Mouse (Mus musculus): ENCODE data around the gene Gm21985. TPM values are rescaled to one million over a fixed set of nuclear protein-coding genes. Genes with fewer than 3 reads are reported as not detected.
A peak's percentile ranks its signal among the peaks of the same experiment; 100 is the strongest.
"Not testable (repeated sequence)": the region's sequence is repeated elsewhere in the genome, so short reads cannot be mapped to it uniquely, and the experiment has no call there.

Gene Gm21985
- polyA plus RNA-seq, 1 experiment from 2014 or later: not detected

DNA sequence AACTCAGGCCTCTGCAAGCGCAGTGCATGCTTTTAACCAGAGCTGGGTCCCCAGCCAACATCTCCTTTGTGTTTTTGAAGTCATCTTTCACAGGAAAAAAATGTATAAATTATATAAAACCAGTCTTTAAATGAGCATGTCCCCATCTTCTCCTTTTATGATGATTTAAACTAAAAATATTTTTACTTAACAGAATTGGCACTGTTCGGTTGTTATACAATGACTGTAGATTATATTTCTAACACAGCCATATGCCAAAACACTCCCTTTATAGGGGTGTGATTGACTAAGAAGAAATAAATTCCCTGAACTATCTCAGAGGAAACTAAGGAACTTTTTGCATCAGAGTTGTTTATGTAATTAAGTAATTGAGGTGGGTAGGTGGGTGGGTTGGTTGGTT is 166.4 kb downstream of the Gm21985 start:
- Histone ChIP-seq H3K9ac (replicated peaks; ENCODE audit: low read depth) (no peak overlapping the region), H3K4me1 (ENCODE audit: insufficient read depth, low read depth, low read length) (no peaks in the 10 kb centered on the region), H3K4me2 (replicated peaks; ENCODE audit: low read depth, low read length) (no peak overlapping the region), H3K9me3 (ENCODE audit: low read length) (no peaks in the 10 kb centered on the region), H3K27ac (ENCODE audit: low read length) (no peak overlapping the region), H3K4me3 (ENCODE audit: low read depth, low read length) (no peak overlapping the region), H3K27me3 (replicated peaks; ENCODE audit: insufficient read depth, low read length) (no peaks in the 10 kb centered on the region), H3K36me3 (ENCODE audit: insufficient read depth, low read length) (no peaks in the 10 kb centered on the region)
- 81% methylated on average over 2 of the region's 2 CpGs for WGBS
- DNase-seq (ENCODE audit: low spot score): no peak
- ATAC-seq: no peak
- TF ChIP-seq EP300 (IDR thresholded peaks at IDR 0.05) (no peak), CTCF (IDR thresholded peaks at IDR 0.05) (no peak)

DNA sequence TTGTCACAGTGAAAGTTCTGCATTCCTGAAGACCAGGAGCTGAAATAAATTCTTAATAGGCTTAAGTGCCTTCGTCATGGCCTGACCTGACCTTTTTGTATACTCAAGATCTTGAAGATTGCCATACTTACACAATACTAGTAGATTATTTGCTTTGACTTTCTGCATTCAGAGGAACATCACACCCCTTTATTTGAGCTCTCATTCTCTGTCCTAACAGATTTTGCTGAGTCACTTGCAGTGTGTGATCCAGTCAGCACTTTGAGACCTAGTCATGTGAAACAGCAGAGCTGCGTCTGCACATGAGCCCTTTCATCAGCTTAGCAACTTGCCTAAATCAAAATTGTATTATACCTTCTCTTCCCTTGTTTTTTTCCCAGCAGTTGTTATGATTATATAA is 167.2 kb downstream of the Gm21985 start:
- Histone ChIP-seq H3K4me1 (ENCODE audit: insufficient read depth, low read depth, low read length) (no peaks in the 10 kb centered on the region), H3K9ac (replicated peaks; ENCODE audit: low read depth) (no peak overlapping the region), H3K4me3 (ENCODE audit: low read depth, low read length) (no peak overlapping the region), H3K27ac (ENCODE audit: low read length) (no peak overlapping the region), H3K36me3 (ENCODE audit: insufficient read depth, low read length) (no peaks in the 10 kb centered on the region), H3K4me2 (replicated peaks; ENCODE audit: low read depth, low read length) (no peak overlapping the region), H3K9me3 (ENCODE audit: low read length) (no peaks in the 10 kb centered on the region), H3K27me3 (replicated peaks; ENCODE audit: insufficient read depth, low read length) (no peaks in the 10 kb centered on the region)
- TF ChIP-seq EP300 (IDR thresholded peaks at IDR 0.05): 0 out of 2 replicates have a peak, but pooled peaks have one; percentile 42
- TF ChIP-seq CTCF (IDR thresholded peaks at IDR 0.05): no peak
- ATAC-seq (peak; percentile 64), DNase-seq (ENCODE audit: low spot score) (peak; percentile 72)
- 54% methylated on average over 2 of the region's 2 CpGs for WGBS

DNA sequence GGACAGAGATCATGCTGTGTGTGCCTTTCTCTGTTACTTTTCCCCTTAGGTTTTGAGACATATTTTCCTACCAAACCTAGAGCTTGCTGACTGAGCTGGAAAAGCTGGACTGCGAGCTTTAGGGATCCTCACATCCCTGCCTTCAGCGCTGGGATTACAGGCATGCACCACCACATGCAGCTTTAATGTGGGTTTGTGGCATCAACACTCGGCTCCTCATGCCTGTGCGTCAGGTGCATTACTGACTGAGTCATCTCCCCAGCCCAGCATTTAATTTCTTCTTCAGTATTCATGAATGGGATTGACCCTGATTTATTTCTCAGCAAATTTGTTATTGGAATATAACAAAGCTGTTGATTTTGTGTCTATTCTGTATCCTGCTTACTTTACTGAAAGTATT is 170.2 kb downstream of the Gm21985 start:
- no peaks in the 10 kb centered on the region for H3K36me3 ChIP-seq (ENCODE audit: insufficient read depth, low read length)
- no peak overlapping the region for H3K27ac ChIP-seq (ENCODE audit: low read length)
- ATAC-seq (no peak), DNase-seq (ENCODE audit: low spot score) (no peak)
- TF ChIP-seq CTCF (IDR thresholded peaks at IDR 0.05) (no peak), EP300 (IDR thresholded peaks at IDR 0.05) (no peak)
- no peak overlapping the region for H3K4me3 ChIP-seq (ENCODE audit: low read depth, low read length)
- 76% methylated on average over 4 of the region's 4 CpGs for WGBS
- H3K4me2 ChIP-seq (replicated peaks; ENCODE audit: low read depth, low read length): no peak overlapping the region
- H3K27me3 ChIP-seq (replicated peaks; ENCODE audit: insufficient read depth, low read length): no peaks in the 10 kb centered on the region
- no peak overlapping the region for H3K9ac ChIP-seq (replicated peaks; ENCODE audit: low read depth)
- H3K4me1 ChIP-seq (ENCODE audit: insufficient read depth, low read depth, low read length): no peaks in the 10 kb centered on the region
- H3K9me3 ChIP-seq (ENCODE audit: low read length): no peaks in the 10 kb centered on the region

DNA sequence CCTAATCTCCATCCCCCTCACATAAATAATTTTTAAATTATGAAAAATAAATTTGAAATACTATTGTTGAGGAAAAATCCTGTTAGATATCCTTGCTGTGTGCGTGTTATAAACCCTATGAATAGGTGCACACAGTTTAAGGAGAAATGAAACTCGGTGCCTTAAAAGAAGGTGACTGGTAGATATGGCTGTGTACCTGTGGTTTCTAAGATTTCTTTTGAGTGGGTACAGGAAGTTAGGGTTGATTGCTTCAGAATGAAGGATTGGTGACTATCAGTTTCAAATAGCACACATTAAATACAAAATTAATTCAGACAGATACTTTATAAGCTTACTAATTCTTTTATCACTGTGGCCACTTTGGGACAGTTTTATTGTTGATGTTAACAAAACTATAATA is 171.5 kb downstream of the Gm21985 start:
- Histone ChIP-seq H3K4me3 (ENCODE audit: low read depth, low read length) (no peak overlapping the region), H3K36me3 (ENCODE audit: insufficient read depth, low read length) (no peaks in the 10 kb centered on the region), H3K4me2 (replicated peaks; ENCODE audit: low read depth, low read length) (no peak overlapping the region), H3K27me3 (replicated peaks; ENCODE audit: insufficient read depth, low read length) (no peaks in the 10 kb centered on the region), H3K9me3 (ENCODE audit: low read length) (no peaks in the 10 kb centered on the region), H3K27ac (ENCODE audit: low read length) (no peak overlapping the region), H3K4me1 (ENCODE audit: insufficient read depth, low read depth, low read length) (no peaks in the 10 kb centered on the region), H3K9ac (replicated peaks; ENCODE audit: low read depth) (no peak overlapping the region)
- DNase-seq (ENCODE audit: low spot score) (no peak), ATAC-seq (no peak)
- no peak for TF ChIP-seq EP300 (IDR thresholded peaks at IDR 0.05)
- TF ChIP-seq CTCF (IDR thresholded peaks at IDR 0.05): no peak
- WGBS: 80% methylated on average over 2 of the region's 2 CpGs

DNA sequence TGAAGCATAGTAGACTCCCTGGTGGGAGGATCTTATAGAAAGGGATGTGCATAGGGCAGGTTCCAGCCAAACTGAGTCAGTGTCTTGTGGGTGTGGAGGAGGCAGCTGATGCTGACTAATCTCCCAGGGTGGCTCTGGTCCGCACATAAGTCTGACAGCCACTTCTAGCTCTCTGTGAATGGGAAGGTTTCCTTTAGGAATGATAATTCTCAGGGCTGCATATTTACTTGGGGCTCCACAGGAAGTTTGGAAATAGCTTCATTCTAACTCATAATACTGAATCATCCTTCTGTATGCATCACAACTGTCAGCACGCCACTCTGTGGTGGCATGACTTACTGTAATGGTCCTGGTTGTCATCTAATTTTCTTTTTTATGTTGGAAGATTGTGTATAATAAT is 177.4 kb downstream of the Gm21985 start:
- ATAC-seq (no peak), DNase-seq (ENCODE audit: low spot score) (no peak)
- Histone ChIP-seq H3K4me1 (ENCODE audit: insufficient read depth, low read depth, low read length) (no peaks in the 10 kb centered on the region), H3K27ac (ENCODE audit: low read length) (no peak overlapping the region), H3K9ac (replicated peaks; ENCODE audit: low read depth) (no peak overlapping the region), H3K9me3 (ENCODE audit: low read length) (no peaks in the 10 kb centered on the region), H3K36me3 (ENCODE audit: insufficient read depth, low read length) (no peaks in the 10 kb centered on the region), H3K27me3 (replicated peaks; ENCODE audit: insufficient read depth, low read length) (no peaks in the 10 kb centered on the region), H3K4me2 (replicated peaks; ENCODE audit: low read depth, low read length) (no peak overlapping the region), H3K4me3 (ENCODE audit: low read depth, low read length) (no peak overlapping the region)
- TF ChIP-seq CTCF (IDR thresholded peaks at IDR 0.05) (no peak), EP300 (IDR thresholded peaks at IDR 0.05) (no peak)
- 56% methylated on average over 2 of the region's 2 CpGs for WGBS

DNA sequence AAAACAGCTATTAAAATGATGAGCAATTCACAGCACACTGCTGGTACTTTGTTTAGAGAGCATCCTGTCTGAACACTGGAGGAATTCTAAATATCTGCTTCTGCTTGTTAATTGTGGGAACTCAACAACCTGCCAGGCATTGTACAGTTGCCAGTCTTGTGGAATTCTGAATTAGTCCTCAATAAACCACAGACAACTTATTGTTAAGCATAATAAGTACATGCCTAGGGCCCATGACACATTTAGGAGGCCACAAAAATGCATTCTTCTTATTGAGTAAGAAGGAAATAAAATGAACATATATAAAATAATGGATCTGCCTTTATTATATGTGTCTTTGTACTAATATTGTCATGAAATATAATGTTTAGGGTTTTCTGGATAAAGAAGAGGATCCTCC is 179.4 kb downstream of the Gm21985 start:
- no peak overlapping the region for H3K9ac ChIP-seq (replicated peaks; ENCODE audit: low read depth)
- TF ChIP-seq EP300 (IDR thresholded peaks at IDR 0.05) (no peak), CTCF (IDR thresholded peaks at IDR 0.05) (no peak)
- no peak overlapping the region for H3K27ac ChIP-seq (ENCODE audit: low read length)
- no peak overlapping the region for H3K4me2 ChIP-seq (replicated peaks; ENCODE audit: low read depth, low read length)
- no peaks in the 10 kb centered on the region for H3K27me3 ChIP-seq (replicated peaks; ENCODE audit: insufficient read depth, low read length)
- no peaks in the 10 kb centered on the region for H3K36me3 ChIP-seq (ENCODE audit: insufficient read depth, low read length)
- H3K4me1 ChIP-seq (ENCODE audit: insufficient read depth, low read depth, low read length): no peaks in the 10 kb centered on the region
- ATAC-seq (no peak), DNase-seq (ENCODE audit: low spot score) (no peak)
- H3K9me3 ChIP-seq (ENCODE audit: low read length): no peaks in the 10 kb centered on the region
- no peak overlapping the region for H3K4me3 ChIP-seq (ENCODE audit: low read depth, low read length)

DNA sequence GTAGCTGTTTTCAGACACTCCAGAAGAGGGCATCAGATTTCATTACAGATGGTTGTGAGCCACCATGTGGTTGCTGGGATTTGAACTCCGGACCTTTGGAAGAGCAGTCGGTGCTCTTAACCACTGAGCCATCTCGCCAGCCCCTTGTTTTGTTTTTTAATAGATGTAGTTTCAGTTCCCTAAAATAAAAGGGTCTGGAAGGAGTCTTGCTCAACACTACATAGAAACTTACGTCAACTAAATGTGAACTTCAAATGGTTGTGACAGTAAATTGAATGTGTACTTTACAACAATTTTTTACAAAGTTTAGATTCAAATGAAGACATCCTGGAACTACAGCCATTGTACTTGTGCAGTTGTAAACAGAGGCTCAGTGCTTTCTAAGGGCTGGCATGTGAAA is 181.9 kb downstream of the Gm21985 start:
- WGBS: 68% methylated on average over 4 of the region's 4 CpGs
- not testable (repeated sequence) for H3K4me1 ChIP-seq (ENCODE audit: insufficient read depth, low read depth, low read length); H3K4me2 ChIP-seq (replicated peaks; ENCODE audit: low read depth, low read length); H3K36me3 ChIP-seq (ENCODE audit: insufficient read depth, low read length); H3K4me3 ChIP-seq (ENCODE audit: low read depth, low read length); H3K9me3 ChIP-seq (ENCODE audit: low read length); H3K9ac ChIP-seq (replicated peaks; ENCODE audit: low read depth); ATAC-seq; H3K27ac ChIP-seq (ENCODE audit: low read length); H3K27me3 ChIP-seq (replicated peaks; ENCODE audit: insufficient read depth, low read length); DNase-seq (ENCODE audit: low spot score)
